Mouse (Mus musculus) liver, adult 2 months (tissue): ENCODE results near the gene Hs3st3b1.

Source experiments
- CTCF ChIP-seq: fragments of 200-500 bp; IDR thresholded peaks from 2 replicates; pipeline ENCODE4 v1.5.1; 2011; ENCODE audit warnings: low read depth, low read length, control low read depth
- POLR2A ChIP-seq: fragments of 200-500 bp; IDR thresholded peaks from 2 replicates; pipeline ENCODE4 v1.6.1; 2011; ENCODE audit warnings: low read length, control low read depth; ENCODE audit not compliant: insufficient read depth; ENCODE audit errors: extremely low read depth

GRCm38 (mm10) chr11:63844701-63845100 lies 77.4 kb downstream of the Hs3st3b1 start:
- TF ChIP-seq CTCF (no peak), POLR2A (no peak)
